Mouse (Mus musculus): ENCODE results near the gene Kcng3. TPM values are rescaled to one million over a fixed set of nuclear protein-coding genes. Genes with fewer than 3 reads are reported as not detected.

Gene Kcng3
- polyA plus RNA-seq, 1 experiment: 0.72 TPM

- TF ChIP-seq CTCF (IDR thresholded peaks at IDR 0.05; ENCODE audit: control insufficient read depth, insufficient read depth, insufficient replicate concordance, low read depth, low read length): no peak
- no peak for TF ChIP-seq POLR2A (IDR thresholded peaks at IDR 0.05; ENCODE audit: control insufficient read depth, low read depth, low read length)
- Histone ChIP-seq H3K36me3 (ENCODE audit: control insufficient read depth, insufficient read depth, low read length) (no peaks in the 10 kb centered on the region), H3K27ac (ENCODE audit: control insufficient read depth, insufficient read depth, low read depth, low read length) (no peak overlapping the region), H3K27me3 (ENCODE audit: control insufficient read depth, insufficient read depth, low read length) (no peaks in the 10 kb centered on the region), H3K4me1 (ENCODE audit: control insufficient read depth, insufficient read depth, low read length) (no peaks in the 10 kb centered on the region), H3K4me3 (ENCODE audit: control insufficient read depth, low read depth, low read length) (no peak overlapping the region)
Observed at GRCm38 (mm10) chr17:83538694-83539093, 93.0 kb downstream of the Kcng3 start.

- TF ChIP-seq POLR2A (IDR thresholded peaks at IDR 0.05; ENCODE audit: control insufficient read depth, low read depth, low read length): no peak
- no peak overlapping the region for H3K27ac ChIP-seq (ENCODE audit: control insufficient read depth, insufficient read depth, low read depth, low read length)
- H3K27me3 ChIP-seq (ENCODE audit: control insufficient read depth, insufficient read depth, low read length): no peaks in the 10 kb centered on the region
Observed at GRCm38 (mm10) chr17:83538141-83538540, 93.6 kb downstream of the Kcng3 start.

More at GRCm38 (mm10) chr17:83538141-83538540, 93.6 kb downstream of the Kcng3 start:
- Histone ChIP-seq H3K4me3 (ENCODE audit: control insufficient read depth, low read depth, low read length) (no peak overlapping the region), H3K36me3 (ENCODE audit: control insufficient read depth, insufficient read depth, low read length) (no peaks in the 10 kb centered on the region), H3K4me1 (ENCODE audit: control insufficient read depth, insufficient read depth, low read length) (no peaks in the 10 kb centered on the region)

Other genes with a start within 250 kb of the Kcng3 start
- 80.0 and 82.3 TPM in 2 replicates for gene Cox7a2l, start 114.6 kb downstream of the Kcng3 start, polyA plus RNA-seq (2012; rRNA removed)
- 36.3 and 38.3 TPM in 2 replicates for gene Mta3, start 74.3 kb upstream of the Kcng3 start, polyA plus RNA-seq (2012; rRNA removed)
- gene Haao, start 216.1 kb upstream of the Kcng3 start, polyA plus RNA-seq (2012; rRNA removed): 0.18 and 0.19 TPM in 2 replicates

Measured in testis, adult 2 months (tissue).